Mouse (Mus musculus): ENCODE measurements around the gene Midn. TPM values are rescaled to one million over a fixed set of nuclear protein-coding genes. Genes with fewer than 3 reads are reported as not detected.

Midn gene
- total and polyA plus RNA-seq, 3 experiments: 74.5 to 102 (median 96.2) TPM

- Histone ChIP-seq H3K4me3 (peak within 1 kb of the TSS; percentile 63), H3K79me2 (replicated peaks; ENCODE audit: control insufficient read depth, insufficient read depth, low read length) (peaks cover 5% of the 10 kb centered on the region), H3K27me3 (ENCODE audit: control insufficient read depth, insufficient read depth, low read length) (no peaks in the 10 kb centered on the region), H3K9ac (ENCODE audit: low read depth, low read length) (peak within 1 kb of the TSS; percentile 73), H3K27ac (peak within 1 kb of the TSS; percentile 97), H3K36me3 (ENCODE audit: control insufficient read depth, insufficient read depth, low read length) (peaks cover 2% of the 10 kb centered on the region), H3K4me1 (ENCODE audit: control insufficient read depth, insufficient read depth, low read length) (peaks cover 6% of the 10 kb centered on the region)
- intact Hi-C loops (cut with DNase I): loop anchor here (10.0 kb wide), 1 partner anchor 152 kb away; the partner anchor contains the start of genes 2310011J03Rik, Pcsk4 and Reep6
- DNase-seq: peak; percentile 93 to 94
- WGBS: 5% methylated on average over 35 of the region's 35 CpGs
- TF ChIP-seq EP300 (IDR thresholded peaks at IDR 0.05; ENCODE audit: insufficient read depth, low read depth, low read length): peak; percentile 76
- TF ChIP-seq POLR2A (IDR thresholded peaks at IDR 0.05; ENCODE audit: insufficient read depth, low read depth, low read length): peak; percentile 85
- no peak for TF ChIP-seq CTCF (IDR thresholded peaks at IDR 0.05)
These were observed 24.6 kb downstream of the Midn start, which contains the start of gene 1600002K03Rik for GRCm38 (mm10) chr10:80172527-80173292. Gene 1600002K03Rik (plus strand): TSS chr10:80172944.

- TF ChIP-seq CTCF (IDR thresholded peaks at IDR 0.05) (no peak), POLR2A (IDR thresholded peaks at IDR 0.05; ENCODE audit: insufficient read depth, low read depth, low read length) (no peak), EP300 (IDR thresholded peaks at IDR 0.05; ENCODE audit: insufficient read depth, low read depth, low read length) (no peak)
- peak overlapping the region; percentile 97 for H3K27ac ChIP-seq
- H3K4me3 ChIP-seq: peak overlapping the region; percentile 63
- intact Hi-C loops (cut with DNase I): loop anchor here (10.0 kb wide), 1 partner anchor 151 kb away; the partner anchor contains the start of genes 2310011J03Rik, Pcsk4 and Reep6
- peak overlapping the region; percentile 69 for H3K9ac ChIP-seq (ENCODE audit: low read depth, low read length)
- no peak for DNase-seq
- peaks cover 5% of the 10 kb centered on the region for H3K4me1 ChIP-seq (ENCODE audit: control insufficient read depth, insufficient read depth, low read length)
- H3K79me2 ChIP-seq (replicated peaks; ENCODE audit: control insufficient read depth, insufficient read depth, low read length): peaks cover 5% of the 10 kb centered on the region
- WGBS: 6% methylated on average over 11 of the region's 11 CpGs
- H3K36me3 ChIP-seq (ENCODE audit: control insufficient read depth, insufficient read depth, low read length): peaks cover 2% of the 10 kb centered on the region
- no peaks in the 10 kb centered on the region for H3K27me3 ChIP-seq (ENCODE audit: control insufficient read depth, insufficient read depth, low read length)
These were observed 25.3 kb downstream of the Midn start for GRCm38 (mm10) chr10:80173358-80173757.

GRCm38 (mm10) chr10:80173955-80174640, 26.0 kb downstream of the Midn start:
- WGBS: 83% methylated on average over 10 of the region's 10 CpGs
- Histone ChIP-seq H3K27ac (no peak overlapping the region), H3K27me3 (ENCODE audit: control insufficient read depth, insufficient read depth, low read length) (no peaks in the 10 kb centered on the region), H3K4me3 (no peak overlapping the region), H3K36me3 (ENCODE audit: control insufficient read depth, insufficient read depth, low read length) (no peaks in the 10 kb centered on the region; the same call in 1 of the 2 replicates), H3K9ac (ENCODE audit: low read depth, low read length) (no peak overlapping the region), H3K79me2 (replicated peaks; ENCODE audit: control insufficient read depth, insufficient read depth, low read length) (peaks cover 5% of the 10 kb centered on the region), H3K4me1 (ENCODE audit: control insufficient read depth, insufficient read depth, low read length) (peaks cover 3% of the 10 kb centered on the region; the same call in 1 of the 2 replicates)
- TF ChIP-seq POLR2A (IDR thresholded peaks at IDR 0.05; ENCODE audit: insufficient read depth, low read depth, low read length): no peak
- no peak for TF ChIP-seq CTCF (IDR thresholded peaks at IDR 0.05)
- no peak for TF ChIP-seq EP300 (IDR thresholded peaks at IDR 0.05; ENCODE audit: insufficient read depth, low read depth, low read length)
- DNase-seq: no peak
- intact Hi-C loops (cut with DNase I): loop anchor here (10.0 kb wide), 1 partner anchor 151 kb away; the partner anchor contains the start of genes 2310011J03Rik, Pcsk4 and Reep6

- Histone ChIP-seq H3K79me2 (replicated peaks; ENCODE audit: control insufficient read depth, insufficient read depth, low read length) (peaks cover 5% of the 10 kb centered on the region), H3K36me3 (ENCODE audit: control insufficient read depth, insufficient read depth, low read length) (no peaks in the 10 kb centered on the region; the same call in 1 of the 2 replicates), H3K4me3 (no peak overlapping the region), H3K9ac (ENCODE audit: low read depth, low read length) (no peak overlapping the region), H3K4me1 (ENCODE audit: control insufficient read depth, insufficient read depth, low read length) (peaks cover 3% of the 10 kb centered on the region; the same call in 1 of the 2 replicates), H3K27me3 (ENCODE audit: control insufficient read depth, insufficient read depth, low read length) (no peaks in the 10 kb centered on the region), H3K27ac (no peak overlapping the region)
- 54% methylated on average over 2 of the region's 2 CpGs for whole genome bisulfite sequencing
- DNase-seq: peak; percentile 42 to 43
- intact Hi-C loops (cut with DNase I): loop anchor here (1.0 to 10.0 kb wide), 4 partner anchors 53 to 198 kb away; partner anchors contain the start of genes 2310011J03Rik, Mum1, Pcsk4 and Reep6
- TF ChIP-seq POLR2A (IDR thresholded peaks at IDR 0.05; ENCODE audit: insufficient read depth, low read depth, low read length): no peak
- peak; percentile 64 for TF ChIP-seq CTCF (IDR thresholded peaks at IDR 0.05)
- TF ChIP-seq EP300 (IDR thresholded peaks at IDR 0.05; ENCODE audit: insufficient read depth, low read depth, low read length): no peak
These were observed 26.6 kb downstream of the Midn start for GRCm38 (mm10) chr10:80174705-80175104.

- Histone ChIP-seq H3K36me3 (ENCODE audit: control insufficient read depth, insufficient read depth, low read length) (no peaks in the 10 kb centered on the region; the same call in 1 of the 2 replicates), H3K27ac (no peak overlapping the region), H3K4me1 (ENCODE audit: control insufficient read depth, insufficient read depth, low read length) (peaks cover 3% of the 10 kb centered on the region; the same call in 1 of the 2 replicates), H3K27me3 (ENCODE audit: control insufficient read depth, insufficient read depth, low read length) (no peaks in the 10 kb centered on the region), H3K9ac (ENCODE audit: low read depth, low read length) (no peak overlapping the region), H3K79me2 (replicated peaks; ENCODE audit: control insufficient read depth, insufficient read depth, low read length) (peaks cover 3% of the 10 kb centered on the region), H3K4me3 (no peak overlapping the region)
- WGBS: 30% methylated on average over 4 of the region's 4 CpGs
- peak in 1 of 2 experiments; percentile 35 for DNase-seq
- TF ChIP-seq EP300 (IDR thresholded peaks at IDR 0.05; ENCODE audit: insufficient read depth, low read depth, low read length) (no peak), POLR2A (IDR thresholded peaks at IDR 0.05; ENCODE audit: insufficient read depth, low read depth, low read length) (no peak), CTCF (IDR thresholded peaks at IDR 0.05) (peak; percentile 93)
- intact Hi-C loops (cut with DNase I): loop anchor here (1.0 to 10.0 kb wide), 5 partner anchors 52 to 197 kb away; partner anchors contain the start of genes 2310011J03Rik, Adamtsl5, Mum1 and Pcsk4
These were observed 27.6 kb downstream of the Midn start for GRCm38 (mm10) chr10:80175536-80176269.

All from heart, adult 2 months (tissue).